11 mouse cellular contexts compared by ENCODE assay signal in the genomic region with DNA sequence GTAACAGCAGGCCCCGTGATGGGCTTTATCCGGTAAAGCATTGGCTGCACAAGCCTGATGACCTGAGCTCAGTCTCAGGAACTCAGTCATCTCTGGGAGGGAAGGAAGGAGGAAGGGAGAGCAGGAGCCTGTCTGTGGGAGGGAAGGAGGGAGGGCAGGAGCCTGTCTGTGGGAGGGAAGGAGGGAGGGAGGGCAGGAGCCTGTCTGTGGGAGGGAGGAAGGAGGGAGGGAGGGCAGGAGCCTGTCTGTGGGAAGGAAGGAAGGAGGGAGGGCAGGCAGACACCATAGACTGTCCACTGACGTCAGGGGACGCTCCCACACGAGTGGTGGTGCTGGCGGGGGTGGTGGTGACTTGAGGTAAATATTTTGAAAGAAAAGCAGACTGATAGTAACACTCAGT. TPM values are rescaled to one million over a fixed set of nuclear protein-coding genes. Genes with fewer than 3 reads are reported as not detected.
DNase-seq lines count a peak whose midpoint lies in the region; ATAC-seq and TF ChIP-seq lines count a peak whose summit lies in the region.
"Had no signal": no experiment of that assay in that cellular context is flagged by ENCODE, and none has a peak within 500 bp of the region (broad histone marks: within the 10 kb centered on the region; RNA-seq: fewer than 3 reads in every experiment).

No protein-coding gene starts in this region.

- H3K4me3 ChIP-seq in heart, embryonic 11.5 days (ENCODE audit: low read depth, low read length): no peak overlapping the region
- H3K4me3 ChIP-seq in forebrain, embryonic 13.5 days: no peak overlapping the region
- H3K4me3 ChIP-seq in liver, embryonic 15.5 days (replicated peaks): no peak overlapping the region
- H3K4me3 ChIP-seq in left cerebral cortex, adult 2 months: no peak overlapping the region

- no peak for TF ChIP-seq CTCF in left cerebral cortex, adult 2 months (IDR thresholded peaks at IDR 0.05)

- DNase-seq in heart, postnatal 4 days: no peak
- peak; percentile 50 for DNase-seq in 3134 (ENCODE audit: extremely low read depth, insufficient read length, low spot score)
- no peak for DNase-seq in gastrocnemius, adult 18-20 months (ENCODE audit: low spot score)
- no peak for DNase-seq in left cerebral cortex, adult 2 months (ENCODE audit: extremely low spot score in 1 of 2, low spot score in 2 of 2)
- no peak for DNase-seq in urinary bladder, postnatal 10 days (ENCODE audit: low spot score)
- DNase-seq: adrenal gland, postnatal 14 days; layer of hippocampus, postnatal 36 days had no signal

- peaks cover 32% of the 10 kb centered on the region for H3K36me3 ChIP-seq in heart, embryonic 11.5 days (ENCODE audit: control insufficient read depth, insufficient read depth, low read length)
- H3K36me3 ChIP-seq in forebrain, embryonic 13.5 days (ENCODE audit: poor library complexity, severe bottlenecking): peaks cover 76% of the 10 kb centered on the region
- peaks cover 83% of the 10 kb centered on the region for H3K36me3 ChIP-seq in liver, embryonic 15.5 days (replicated peaks)

- H3K4me1 ChIP-seq in heart, embryonic 11.5 days (ENCODE audit: control insufficient read depth, insufficient read depth, low read length): no peaks in the 10 kb centered on the region
- H3K4me1 ChIP-seq in forebrain, embryonic 13.5 days: no peaks in the 10 kb centered on the region
- H3K4me1 ChIP-seq in liver, embryonic 15.5 days (replicated peaks): no peaks in the 10 kb centered on the region

- no peak overlapping the region for H3K4me2 ChIP-seq in heart, embryonic 11.5 days
- H3K4me2 ChIP-seq in forebrain, embryonic 13.5 days: no peak overlapping the region
- H3K4me2 ChIP-seq in liver, embryonic 15.5 days: no peak overlapping the region

- H3K27ac ChIP-seq in heart, embryonic 11.5 days (ENCODE audit: low read depth, low read length): no peak overlapping the region
- H3K27ac ChIP-seq in forebrain, embryonic 13.5 days: no peak overlapping the region
- H3K27ac ChIP-seq in liver, embryonic 15.5 days (replicated peaks): no peak overlapping the region
- no peak overlapping the region for H3K27ac ChIP-seq in left cerebral cortex, adult 2 months

- WGBS in heart, embryonic 11.5 days (ENCODE audit: insufficient replicate concordance): 79% methylated on average over 6 of the region's 6 CpGs
- 80% methylated on average over 6 of the region's 6 CpGs for WGBS in forebrain, embryonic 13.5 days
- WGBS in liver, embryonic 15.5 days (ENCODE audit: insufficient replicate concordance): 78% methylated on average over 6 of the region's 6 CpGs

- intact Hi-C loops in left cerebral cortex, adult 2 months (cut with DNase I): no loop called here

- ATAC-seq in heart, embryonic 11.5 days (replicated peaks; ENCODE audit: insufficient number of reproducible peaks, low FRiP score, low TSS enrichment): peak; percentile 82; the same call in 1 of the 2 replicates
- ATAC-seq in forebrain, embryonic 13.5 days: peak; percentile 70
- ATAC-seq in liver, embryonic 15.5 days (ENCODE audit: insufficient read depth): peak; percentile 73; the same call in 1 of the 2 replicates

- no peak overlapping the region for H3K9ac ChIP-seq in heart, embryonic 11.5 days (ENCODE audit: low read depth, low read length)
- H3K9ac ChIP-seq in forebrain, embryonic 13.5 days: no peak overlapping the region
- H3K9ac ChIP-seq in liver, embryonic 15.5 days: no peak overlapping the region

- H3K9me3 ChIP-seq in heart, embryonic 11.5 days (replicated peaks; ENCODE audit: control insufficient read depth, low read length): no peaks in the 10 kb centered on the region
- H3K9me3 ChIP-seq in forebrain, embryonic 13.5 days (replicated peaks): no peaks in the 10 kb centered on the region
- no peaks in the 10 kb centered on the region for H3K9me3 ChIP-seq in liver, embryonic 15.5 days (replicated peaks)

- no peaks in the 10 kb centered on the region for H3K27me3 ChIP-seq in heart, embryonic 11.5 days (ENCODE audit: control insufficient read depth, insufficient read depth, low read length)
- H3K27me3 ChIP-seq in forebrain, embryonic 13.5 days: no peaks in the 10 kb centered on the region
- H3K27me3 ChIP-seq in liver, embryonic 15.5 days: no peaks in the 10 kb centered on the region
- H3K27me3 ChIP-seq: CH12.LX had no signal

RNA-seq across cellular contexts. Expression of a gene that starts 31.9 kb away (rescaled TPM):
- 3.7 and 3.8 TPM in 2 replicates for polyA plus RNA-seq in heart, embryonic 11.5 days (2014; fragmentation: Nextera tagmentation; extraction: Ambion mirVana)
- total RNA-seq in heart, postnatal 4 days (2021): 1 to 10 TPM; 6.7 to 7.0 TPM
- polyA plus RNA-seq in forebrain, embryonic 13.5 days (2015; fragmentation: Nextera tagmentation; extraction: Ambion mirVana): 2.9 TPM in 2 replicates
- 0.51 and 0.58 TPM in 2 replicates for polyA plus RNA-seq in liver, embryonic 15.5 days (2015; fragmentation: Nextera tagmentation; extraction: Ambion mirVana)
- 1 to 10 TPM; 1.6 to 2.6 TPM for total RNA-seq in gastrocnemius, adult 18-20 months (2021)
- 1 to 10 TPM; 3.2 to 4.0 TPM for total RNA-seq in left cerebral cortex, adult 2 months (2021)

RNA-seq across cellular contexts. Expression of a gene that starts 36.8 kb away (rescaled TPM):
- polyA plus RNA-seq in heart, embryonic 11.5 days (2014; fragmentation: Nextera tagmentation; extraction: Ambion mirVana): 24.3 and 24.7 TPM in 2 replicates
- 10 to 100 TPM; 20.4 to 22.6 TPM for total RNA-seq in heart, postnatal 4 days (2021)
- 30.0 and 31.8 TPM in 2 replicates for polyA plus RNA-seq in forebrain, embryonic 13.5 days (2015; fragmentation: Nextera tagmentation; extraction: Ambion mirVana)
- 16.7 and 18.1 TPM in 2 replicates for polyA plus RNA-seq in liver, embryonic 15.5 days (2015; fragmentation: Nextera tagmentation; extraction: Ambion mirVana)
- under 1 TPM; 0.05 to 0.14 TPM for total RNA-seq in gastrocnemius, adult 18-20 months (2021)
- 1 to 10 TPM in 1 of 2 experiments, under 1 TPM in 1; 0.91 to 1.4 TPM for total RNA-seq in left cerebral cortex, adult 2 months (2021)

RNA-seq across cellular contexts. Expression of a gene that starts 58.4 kb away (rescaled TPM):
- polyA plus RNA-seq in heart, embryonic 11.5 days (2014; fragmentation: Nextera tagmentation; extraction: Ambion mirVana): 1.0 and 1.1 TPM in 2 replicates
- total RNA-seq in heart, postnatal 4 days (2021): 1 to 10 TPM in 1 of 2 experiments, under 1 TPM in 1; 0.41 to 1.5 TPM
- 0.83 and 1.2 TPM in 2 replicates for polyA plus RNA-seq in forebrain, embryonic 13.5 days (2015; fragmentation: Nextera tagmentation; extraction: Ambion mirVana)
- 0.06 and 0.13 TPM in 2 replicates for polyA plus RNA-seq in liver, embryonic 15.5 days (2015; fragmentation: Nextera tagmentation; extraction: Ambion mirVana)
- total RNA-seq in gastrocnemius, adult 18-20 months (2021): not detected
- total RNA-seq in left cerebral cortex, adult 2 months (2021): 1 to 10 TPM; 3.8 to 4.0 TPM

Comparison
In these comparisons a context has a peak if more than half of its experiments do, and no peak if none do; other contexts are left out.
1. RNA of a gene that starts 36.8 kb away (total RNA-seq): 20.4 to 22.6 TPM in heart, postnatal 4 days; 0.91 to 1.4 TPM in left cerebral cortex, adult 2 months and 0.05 to 0.14 TPM in gastrocnemius, adult 18-20 months; every median in the first group is over 4 times any median in the second.
2. Peak in every context shown above with its lines, with median percentiles within 50 percentile points of each other: ATAC-seq.